17 mouse cellular contexts compared by ENCODE assay signal in genomic region chr4:153560193-153560592, GRCm38 (mm10).
DNase-seq lines count a peak whose midpoint lies in the region; ATAC-seq lines count a peak whose summit lies in the region.
"Had no signal": no experiment of that assay in that cellular context is flagged by ENCODE, and none has a peak within 500 bp of the region (broad histone marks: within the 10 kb centered on the region; RNA-seq: fewer than 3 reads in every experiment).

No protein-coding gene starts in this region.

- no peak overlapping the region for H3K9ac ChIP-seq in forebrain, embryonic 14.5 days (ENCODE audit: low read length)
- H3K9ac ChIP-seq in forebrain, embryonic 11.5 days (ENCODE audit: low read length) = no peak overlapping the region
- H3K9ac ChIP-seq in heart, embryonic 16.5 days (ENCODE audit: low read length) = no peak overlapping the region
- H3K9ac ChIP-seq: hindbrain, embryonic 12.5 days; limb, embryonic 15.5 days had no signal

- H3K27me3 ChIP-seq in forebrain, embryonic 14.5 days (replicated peaks; ENCODE audit: control insufficient read depth, insufficient read depth, low read length) = no peaks in the 10 kb centered on the region
- no peaks in the 10 kb centered on the region for H3K27me3 ChIP-seq in forebrain, embryonic 11.5 days (ENCODE audit: control insufficient read depth, insufficient read depth, low read length)
- peaks cover 3% of the 10 kb centered on the region; the same call in 1 of the 2 replicates for H3K27me3 ChIP-seq in heart, embryonic 16.5 days (ENCODE audit: control insufficient read depth, insufficient read depth, low read length)
- H3K27me3 ChIP-seq: hindbrain, embryonic 12.5 days had no signal

- no peaks in the 10 kb centered on the region for H3K4me1 ChIP-seq in forebrain, embryonic 14.5 days (ENCODE audit: control insufficient read depth, insufficient read depth, low read length)
- H3K4me1 ChIP-seq in forebrain, embryonic 11.5 days (replicated peaks; ENCODE audit: control insufficient read depth, insufficient read depth, low read length) = no peaks in the 10 kb centered on the region
- 0 out of 2 replicates have a peak, but pooled peaks cover 2% of the 10 kb centered on the region for H3K4me1 ChIP-seq in heart, embryonic 16.5 days (ENCODE audit: control insufficient read depth, insufficient read depth, low read length)

- no peak overlapping the region for H3K27ac ChIP-seq in forebrain, embryonic 14.5 days (ENCODE audit: low read depth, low read length)
- H3K27ac ChIP-seq in forebrain, embryonic 11.5 days (ENCODE audit: low read depth, low read length) = no peak overlapping the region
- no peak overlapping the region for H3K27ac ChIP-seq in heart, embryonic 16.5 days (ENCODE audit: low read length)
- H3K27ac ChIP-seq: hindbrain, embryonic 12.5 days; limb, embryonic 15.5 days; macrophage had no signal

- no peak overlapping the region for H3K4me3 ChIP-seq in forebrain, embryonic 14.5 days (ENCODE audit: low read depth, low read length)
- H3K4me3 ChIP-seq in forebrain, embryonic 11.5 days (ENCODE audit: low read depth, low read length) = no peak overlapping the region
- no peak overlapping the region for H3K4me3 ChIP-seq in heart, embryonic 16.5 days (ENCODE audit: low read length)
- H3K4me3 ChIP-seq: hindbrain, embryonic 12.5 days; limb, embryonic 15.5 days had no signal

- peak; percentile 37 for DNase-seq in forebrain, embryonic 14.5 days (ENCODE audit: low spot score)
- DNase-seq in forebrain, embryonic 11.5 days (ENCODE audit: low spot score) = no peak
- DNase-seq in layer of hippocampus, adult 9-11 months = peak; percentile 9
- DNase-seq in layer of hippocampus, postnatal 10 days (ENCODE audit: low spot score in 2 of 2) = no peak
- peak; percentile 68 for DNase-seq in brain, adult 2 months (ENCODE audit: low read depth, low spot score)
- no peak for DNase-seq in left cerebral cortex, postnatal 4 days
- no peak for DNase-seq in lung, postnatal 4 days
- DNase-seq: B cell, adult 2 months; cerebellum, adult 9-10 months; gastrocnemius, postnatal 25 days; kidney, postnatal 10 days; lung, adult 2 months had no signal

- ATAC-seq in forebrain, embryonic 14.5 days = peak; percentile 58; the same call in 1 of the 2 replicates
- ATAC-seq in forebrain, embryonic 11.5 days (replicated peaks; ENCODE audit: low FRiP score) = no peak
- ATAC-seq in heart, embryonic 16.5 days (replicated peaks; ENCODE audit: extremely low read depth, insufficient read depth, low FRiP score) = 0 out of 2 replicates have a peak, but pooled peaks have one; percentile 37
- ATAC-seq: intestine, postnatal 0 days had no signal

- H3K4me2 ChIP-seq in forebrain, embryonic 14.5 days (ENCODE audit: low read length) = no peak overlapping the region
- H3K4me2 ChIP-seq in forebrain, embryonic 11.5 days (ENCODE audit: low read depth, low read length, severe bottlenecking) = no peak overlapping the region
- H3K4me2 ChIP-seq in heart, embryonic 16.5 days (ENCODE audit: low read depth, low read length) = peak overlapping the region; percentile 5; the same call in 1 of the 2 replicates
- H3K4me2 ChIP-seq: hindbrain, embryonic 12.5 days; limb, embryonic 15.5 days had no signal

- no peaks in the 10 kb centered on the region for H3K9me3 ChIP-seq in forebrain, embryonic 14.5 days (replicated peaks; ENCODE audit: control insufficient read depth, low read length)
- no peaks in the 10 kb centered on the region for H3K9me3 ChIP-seq in forebrain, embryonic 11.5 days (ENCODE audit: control insufficient read depth, low read length)
- no peaks in the 10 kb centered on the region for H3K9me3 ChIP-seq in heart, embryonic 16.5 days (replicated peaks; ENCODE audit: control insufficient read depth, low read length)
- H3K9me3 ChIP-seq: hindbrain, embryonic 12.5 days; limb, embryonic 15.5 days had no signal

- intact Hi-C loops in left cerebral cortex, postnatal 4 days (cut with DNase I) = no loop called here

- 71% methylated on average over 11 of the region's 11 CpGs for WGBS in forebrain, embryonic 14.5 days
- WGBS in forebrain, embryonic 11.5 days = 78% methylated on average over 11 of the region's 11 CpGs
- WGBS in heart, embryonic 16.5 days = 43% methylated on average over 11 of the region's 11 CpGs

- no peaks in the 10 kb centered on the region for H3K36me3 ChIP-seq in forebrain, embryonic 14.5 days (ENCODE audit: control insufficient read depth, insufficient read depth, low read length)
- no peaks in the 10 kb centered on the region for H3K36me3 ChIP-seq in forebrain, embryonic 11.5 days (ENCODE audit: control insufficient read depth, insufficient read depth, low read length)
- no peaks in the 10 kb centered on the region for H3K36me3 ChIP-seq in heart, embryonic 16.5 days (ENCODE audit: control insufficient read depth, insufficient read depth)
- H3K36me3 ChIP-seq: hindbrain, embryonic 12.5 days; limb, embryonic 15.5 days had no signal

Comparison
In these comparisons a context has a peak if more than half of its experiments do, and no peak if none do; other contexts are left out.
1. DNase-seq: peak in forebrain, embryonic 14.5 days (single experiment), layer of hippocampus, adult 9-11 months (single experiment) and brain, adult 2 months (single experiment); none in forebrain, embryonic 11.5 days (single experiment), layer of hippocampus, postnatal 10 days (0 of 2), left cerebral cortex, postnatal 4 days (single experiment) and lung, postnatal 4 days (0 of 2).